Mouse (Mus musculus): Measurements from ENCODE around the gene Sema4b.

DNA sequence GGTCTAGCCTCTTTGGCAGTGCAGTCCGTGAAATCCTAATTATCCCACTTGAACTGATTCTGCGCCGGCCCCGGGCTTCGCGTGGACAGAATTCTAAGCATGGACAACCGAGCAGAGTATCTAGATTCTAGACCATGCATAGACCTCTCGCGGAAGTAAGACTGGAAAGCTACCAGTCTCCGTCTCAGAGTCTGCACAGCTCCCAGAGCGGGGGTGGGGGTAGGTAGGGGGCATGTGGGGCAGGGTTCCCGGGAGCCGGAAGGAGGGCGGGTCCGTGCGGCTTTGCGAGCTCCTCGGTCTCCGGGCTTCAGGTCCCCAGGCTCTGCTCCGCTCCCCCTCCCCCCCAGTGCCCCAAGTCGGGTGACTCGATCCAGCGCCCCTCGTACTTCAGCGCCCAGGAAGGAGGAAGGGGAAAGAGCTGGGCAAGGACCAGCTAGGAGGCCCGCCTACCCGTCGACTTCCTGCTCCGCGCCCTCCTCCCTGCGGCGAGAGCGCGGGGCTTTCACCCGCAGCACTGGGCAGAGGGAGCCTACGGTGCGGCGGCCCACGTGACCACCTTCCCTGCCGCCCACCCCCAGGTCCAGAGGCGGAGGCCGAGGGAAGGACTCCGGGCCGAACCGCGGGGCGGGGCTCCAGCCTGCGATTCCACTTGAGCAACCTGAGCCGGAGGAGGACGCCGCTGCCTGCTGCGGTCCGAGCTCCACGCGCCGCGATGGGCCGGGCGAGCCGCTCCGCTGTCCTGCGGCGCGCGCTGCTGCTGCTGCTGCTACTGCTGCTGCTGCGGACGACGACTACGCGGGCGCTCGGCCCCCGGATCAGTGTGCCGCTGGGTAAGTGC is 11.5 kb downstream of the Sema4b start:
- 0 out of 2 replicates have a peak, but pooled peaks have one; percentile 11 for TF ChIP-seq HCFC1 (IDR thresholded peaks at IDR 0.05; ENCODE audit: borderline replicate concordance, insufficient read depth, low read length)
- TF ChIP-seq ZC3H11A (IDR thresholded peaks at IDR 0.05; ENCODE audit: borderline replicate concordance, low read depth, low read length): no peak
- TF ChIP-seq ZNF384 (IDR thresholded peaks at IDR 0.05; ENCODE audit: low read depth, low read length): no peak
- no peak for TF ChIP-seq CHD2 (IDR thresholded peaks at IDR 0.05; ENCODE audit: low read depth, low read length)
